Mouse (Mus musculus) lung, embryonic 15.5 days (tissue): Measurements from ENCODE around the gene BC067074. TPM values are rescaled to one million over a fixed set of nuclear protein-coding genes. Genes with fewer than 3 reads are reported as not detected.

Experiments used
- ATAC-seq: fragments of 200-750 bp; cut with Nextera tagmentation; 2 replicates; pipeline ENCODE4 v1.8.0; 2017; ENCODE audit warnings: moderate number of reproducible peaks, borderline replicate concordance; ENCODE audit not compliant: low FRiP score, low TSS enrichment; ENCODE audit errors: extremely low read depth
- H3K27ac ChIP-seq: fragments of 300-500 bp; sonication (generic); 2 replicates; pipeline ENCODE4 v1.5.1; 2015; ENCODE audit warnings: moderate library complexity, mild to moderate bottlenecking, inconsistent platforms
- H3K27me3 ChIP-seq: fragments of 300-500 bp; sonication (generic); 2 replicates; pipeline ENCODE4 v1.6.1; 2015; ENCODE audit warnings: inconsistent platforms
- H3K36me3 ChIP-seq: fragments of 300-500 bp; sonication (generic); 2 replicates; pipeline ENCODE4 v1.6.1; 2015; ENCODE audit warnings: inconsistent platforms
- H3K4me1 ChIP-seq: fragments of 300-500 bp; sonication (generic); 2 replicates; pipeline ENCODE4 v1.6.1; 2015; ENCODE audit warnings: inconsistent platforms
- H3K4me2 ChIP-seq: fragments of 300-500 bp; sonication (generic); 2 replicates; pipeline ENCODE4 v1.6.1; 2015; ENCODE audit warnings: inconsistent platforms, mild to moderate bottlenecking, moderate library complexity
- H3K4me3 ChIP-seq: fragments of 300-500 bp; sonication (generic); 2 replicates; pipeline ENCODE4 v1.5.1; 2015; ENCODE audit warnings: mild to moderate bottlenecking, inconsistent platforms
- H3K9ac ChIP-seq: fragments of 300-500 bp; sonication (generic); 2 replicates; pipeline ENCODE4 v1.6.1; 2015; ENCODE audit warnings: inconsistent platforms
- H3K9me3 ChIP-seq: fragments of 300-500 bp; sonication (generic); 2 replicates; pipeline ENCODE4 v1.6.1; 2016; ENCODE audit warnings: inconsistent platforms
- WGBS: fragments of 180-500 bp; shearing (Covaris S2); methylation state at CpG from one replicate; pipeline ENCODE4 v1.1.7; 2015; 5-methylcytosine and 5-hydroxymethylcytosine counted together
- polyA plus RNA-seq: library from polyadenylated mRNA; unstranded; fragments of >200 nt; fragmentation: Nextera tagmentation; extraction: Ambion mirVana; gene quantifications from 2 replicates; pipeline ENCODE4 v1.2.1, GENCODE M21; 2015

The BC067074 gene
- polyA plus RNA-seq, 1 experiment from 2014 or later: 6.7 TPM

DNA sequence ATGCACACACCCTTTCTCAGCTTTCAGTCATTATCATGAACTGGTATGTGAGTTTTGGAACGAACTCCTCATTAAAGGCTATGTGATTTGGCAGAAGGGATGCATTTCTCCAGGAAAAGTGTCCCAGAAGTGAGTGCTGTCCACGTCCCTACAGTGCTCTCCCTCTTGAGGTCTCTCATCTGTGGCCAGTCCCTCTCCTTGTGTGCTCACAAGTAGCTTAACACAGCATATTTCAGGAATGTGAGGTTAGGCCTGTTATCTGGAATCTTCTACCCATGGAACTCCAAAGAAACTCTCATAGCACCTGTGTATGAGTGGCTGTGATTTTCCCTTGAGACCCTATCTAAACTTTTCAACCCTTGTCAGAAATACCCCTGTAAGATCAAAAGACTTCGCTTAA, 32.7 kb downstream of the BC067074 start:
- no peaks in the 10 kb centered on the region for H3K9me3 ChIP-seq
- no peak overlapping the region for H3K27ac ChIP-seq
- H3K4me3 ChIP-seq: no peak overlapping the region
- no peak overlapping the region for H3K9ac ChIP-seq
- no peaks in the 10 kb centered on the region for H3K4me1 ChIP-seq
- H3K36me3 ChIP-seq: no peaks in the 10 kb centered on the region; the same call in 1 of the 2 replicates
- 0 out of 2 replicates have a peak, but pooled peaks have one; percentile 35 for ATAC-seq
- H3K27me3 ChIP-seq: no peaks in the 10 kb centered on the region
- H3K4me2 ChIP-seq: no peak overlapping the region
- WGBS: 54% methylated on average over 3 of the region's 3 CpGs

DNA sequence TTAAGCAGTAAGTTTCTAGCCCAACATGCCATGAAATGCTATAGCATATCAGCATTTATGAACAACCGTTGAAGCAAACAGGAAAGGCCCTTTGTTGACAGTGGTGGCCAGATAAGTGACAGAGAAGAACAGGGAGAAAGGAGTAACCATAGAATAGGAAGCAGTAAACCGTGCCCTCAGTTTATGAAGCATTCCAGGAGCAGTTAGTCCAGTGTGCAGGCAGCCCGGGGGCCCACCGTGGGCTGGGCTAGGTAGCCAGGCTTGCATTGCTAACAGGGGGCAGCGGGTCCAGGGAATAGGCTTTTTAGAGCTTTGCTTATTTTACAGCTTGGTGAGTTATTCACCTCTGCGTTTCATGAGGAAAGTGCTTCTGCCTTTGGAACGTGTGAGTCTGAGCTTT, 39.3 kb downstream of the BC067074 start:
- Histone ChIP-seq H3K9ac (no peak overlapping the region), H3K4me2 (no peak overlapping the region), H3K4me3 (no peak overlapping the region), H3K36me3 (no peaks in the 10 kb centered on the region; the same call in 1 of the 2 replicates), H3K27me3 (no peaks in the 10 kb centered on the region), H3K27ac (no peak overlapping the region), H3K4me1 (no peaks in the 10 kb centered on the region), H3K9me3 (no peaks in the 10 kb centered on the region)
- no peak for ATAC-seq
- 70% methylated on average over 7 of the region's 7 CpGs for WGBS

DNA sequence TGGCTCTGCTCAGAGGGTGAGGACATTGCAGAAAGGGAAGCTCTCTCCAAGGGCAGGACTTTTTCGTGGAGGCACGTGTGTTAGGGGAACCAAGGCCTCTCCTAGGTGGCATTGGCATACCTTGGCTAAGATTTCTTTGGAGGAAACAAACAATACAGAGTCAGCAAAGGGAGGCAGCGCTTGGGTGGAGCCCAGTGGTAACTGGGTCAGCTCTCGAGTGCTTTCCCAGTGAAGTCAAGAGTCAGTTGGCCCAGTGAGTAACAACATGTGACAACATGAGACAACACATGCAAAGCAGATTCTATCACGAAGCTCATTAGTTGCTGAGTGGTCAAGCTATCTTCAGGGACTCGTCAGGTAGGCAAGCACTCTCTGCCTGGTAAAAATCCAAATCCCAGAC, 40.4 kb downstream of the BC067074 start:
- 81% methylated on average over 6 of the region's 6 CpGs for WGBS
- Histone ChIP-seq H3K4me2 (no peak overlapping the region), H3K36me3 (no peaks in the 10 kb centered on the region; the same call in 1 of the 2 replicates), H3K4me3 (no peak overlapping the region), H3K9ac (no peak overlapping the region), H3K27ac (no peak overlapping the region), H3K27me3 (no peaks in the 10 kb centered on the region), H3K9me3 (no peaks in the 10 kb centered on the region), H3K4me1 (no peaks in the 10 kb centered on the region)
- no peak for ATAC-seq

DNA sequence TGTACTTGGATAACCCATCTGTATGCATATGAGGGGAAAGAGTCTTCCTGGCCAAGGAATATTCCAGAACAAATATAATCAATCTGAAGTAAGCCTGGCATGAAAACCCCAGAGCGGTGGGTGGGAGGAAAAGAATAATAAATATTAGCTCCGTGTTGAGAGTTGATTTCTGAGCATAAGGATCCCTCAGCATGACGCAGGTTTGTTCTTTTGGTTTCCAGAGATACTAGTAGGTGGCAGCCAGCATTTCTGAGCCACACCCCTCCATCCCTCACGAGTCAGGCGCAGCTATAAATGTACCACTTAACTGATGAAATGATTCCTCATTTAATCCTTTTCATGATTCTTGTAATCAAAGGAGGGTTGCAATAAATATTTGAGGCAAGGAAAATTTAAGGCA, 41.0 kb downstream of the BC067074 start:
- Histone ChIP-seq H3K4me1 (no peaks in the 10 kb centered on the region), H3K36me3 (no peaks in the 10 kb centered on the region; the same call in 1 of the 2 replicates), H3K27ac (no peak overlapping the region), H3K9me3 (no peaks in the 10 kb centered on the region), H3K4me3 (no peak overlapping the region), H3K9ac (no peak overlapping the region), H3K4me2 (no peak overlapping the region), H3K27me3 (no peaks in the 10 kb centered on the region)
- 69% methylated on average over 5 of the region's 5 CpGs for WGBS
- ATAC-seq: no peak

DNA sequence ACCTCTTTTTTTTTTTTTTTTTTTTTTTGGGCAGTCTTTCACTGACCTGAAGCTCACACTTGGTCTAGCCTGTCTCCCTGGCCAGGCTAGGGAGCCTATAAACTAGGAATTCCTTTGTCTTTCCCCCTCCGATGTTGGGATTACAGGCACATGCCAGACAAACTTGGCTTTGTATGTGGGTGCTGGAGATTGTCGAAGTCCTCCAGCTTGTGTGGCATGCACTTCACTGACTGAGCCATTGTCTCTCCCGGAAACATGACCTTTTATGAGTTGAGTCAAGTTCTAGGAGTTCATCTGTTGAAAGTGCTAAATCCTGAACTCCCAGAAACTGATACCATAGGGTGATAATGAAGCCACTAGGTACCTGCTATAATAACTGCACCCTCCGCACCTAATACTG, 41.8 kb downstream of the BC067074 start:
- ATAC-seq: no peak
- WGBS: 63% methylated on average over 4 of the region's 4 CpGs

DNA sequence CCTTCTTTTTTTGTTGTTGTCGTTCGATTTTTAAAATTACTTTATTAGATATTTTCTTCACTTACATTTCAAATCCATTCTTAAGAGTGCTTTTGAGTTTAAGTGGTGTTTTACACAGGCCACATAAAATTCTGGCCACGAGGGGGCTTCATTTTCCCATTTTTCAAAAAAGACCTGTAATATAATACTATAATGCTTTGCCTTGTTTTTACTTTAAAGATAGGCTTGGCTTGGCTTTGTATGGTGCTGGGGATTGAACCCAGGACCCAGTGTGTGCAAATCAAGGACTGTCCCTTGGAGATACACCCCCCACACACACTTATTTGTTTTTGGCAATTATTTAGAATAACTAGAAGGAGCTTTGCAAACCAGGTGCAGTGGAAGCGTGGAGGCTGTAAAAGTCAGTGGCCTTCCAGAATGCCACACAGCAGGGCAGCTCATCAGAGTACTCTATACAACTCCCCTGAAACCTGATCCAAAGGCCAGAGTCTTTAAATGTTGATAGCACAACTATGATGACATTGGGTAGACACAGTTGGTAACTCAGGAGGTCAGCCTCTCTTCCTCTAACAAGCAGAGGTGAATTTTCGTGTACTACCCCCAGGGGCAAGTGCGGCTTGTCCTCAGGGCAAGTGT, 44.4 kb downstream of the BC067074 start:
- ATAC-seq: no peak
- no peak overlapping the region for H3K27ac ChIP-seq

More for the DNA sequence above, 41.8 kb downstream of the BC067074 start:
- no peak overlapping the region for H3K9ac ChIP-seq
- no peak overlapping the region for H3K4me3 ChIP-seq
- H3K9me3 ChIP-seq: no peaks in the 10 kb centered on the region
- H3K27me3 ChIP-seq: no peaks in the 10 kb centered on the region
- no peaks in the 10 kb centered on the region; the same call in 1 of the 2 replicates for H3K36me3 ChIP-seq
- no peak overlapping the region for H3K4me2 ChIP-seq
- no peak overlapping the region for H3K27ac ChIP-seq
- H3K4me1 ChIP-seq: no peaks in the 10 kb centered on the region

DNA sequence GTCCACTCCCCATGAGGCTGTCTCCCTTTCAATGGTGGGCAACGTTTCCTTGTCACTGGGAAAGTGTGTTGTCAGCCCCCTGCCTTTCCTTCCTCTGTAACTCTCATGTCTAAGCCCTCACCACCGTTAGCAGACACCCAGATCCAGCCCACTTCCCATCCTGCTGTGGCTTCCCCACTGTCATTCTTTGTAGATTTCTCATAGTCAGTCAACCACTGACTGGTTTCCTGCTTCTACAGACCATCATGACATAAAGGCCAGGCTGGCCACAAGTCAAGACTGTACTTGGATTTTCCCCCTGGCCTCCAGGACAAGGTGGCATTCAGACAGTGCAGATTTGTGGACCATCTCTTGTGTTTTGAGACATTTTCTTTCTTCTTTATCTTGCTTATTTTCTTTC, 47.7 kb downstream of the BC067074 start:
- Histone ChIP-seq H3K27ac (no peak overlapping the region), H3K4me2 (no peak overlapping the region), H3K9me3 (no peaks in the 10 kb centered on the region), H3K36me3 (no peaks in the 10 kb centered on the region), H3K27me3 (no peaks in the 10 kb centered on the region), H3K4me1 (no peaks in the 10 kb centered on the region), H3K9ac (no peak overlapping the region), H3K4me3 (no peak overlapping the region)
- WGBS: 55% methylated on average over 2 of the region's 2 CpGs
- no peak for ATAC-seq

More for the DNA sequence above, 44.4 kb downstream of the BC067074 start:
- Histone ChIP-seq H3K4me3 (no peak overlapping the region), H3K27me3 (no peaks in the 10 kb centered on the region), H3K4me2 (no peak overlapping the region), H3K9ac (no peak overlapping the region), H3K4me1 (no peaks in the 10 kb centered on the region), H3K36me3 (no peaks in the 10 kb centered on the region), H3K9me3 (no peaks in the 10 kb centered on the region)
- 57% methylated on average over 6 of the region's 6 CpGs for WGBS

DNA sequence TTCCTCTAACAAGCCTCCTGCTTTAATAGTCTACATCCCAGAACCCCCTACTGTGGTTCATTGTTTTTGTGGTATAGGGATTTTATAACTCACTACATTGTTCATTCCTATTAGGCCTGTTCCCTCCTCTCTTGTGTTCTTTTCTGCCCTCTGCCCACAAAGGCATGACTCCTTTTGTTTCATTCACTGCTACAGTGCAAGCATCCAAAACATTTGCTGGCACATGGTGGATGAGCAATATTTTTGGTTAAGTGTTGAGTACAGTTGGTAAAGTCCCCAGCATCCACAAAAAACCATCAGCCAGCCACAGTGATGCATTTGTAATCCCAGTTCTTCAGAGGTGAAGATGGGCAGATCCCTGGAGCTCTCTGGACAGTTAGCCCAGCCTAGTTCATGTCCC, 48.2 kb downstream of the BC067074 start:
- Histone ChIP-seq H3K4me3 (no peak overlapping the region), H3K9ac (no peak overlapping the region), H3K36me3 (no peaks in the 10 kb centered on the region), H3K27ac (no peak overlapping the region), H3K9me3 (no peaks in the 10 kb centered on the region), H3K4me1 (no peaks in the 10 kb centered on the region), H3K27me3 (no peaks in the 10 kb centered on the region), H3K4me2 (no peak overlapping the region)
- ATAC-seq: no peak

DNA sequence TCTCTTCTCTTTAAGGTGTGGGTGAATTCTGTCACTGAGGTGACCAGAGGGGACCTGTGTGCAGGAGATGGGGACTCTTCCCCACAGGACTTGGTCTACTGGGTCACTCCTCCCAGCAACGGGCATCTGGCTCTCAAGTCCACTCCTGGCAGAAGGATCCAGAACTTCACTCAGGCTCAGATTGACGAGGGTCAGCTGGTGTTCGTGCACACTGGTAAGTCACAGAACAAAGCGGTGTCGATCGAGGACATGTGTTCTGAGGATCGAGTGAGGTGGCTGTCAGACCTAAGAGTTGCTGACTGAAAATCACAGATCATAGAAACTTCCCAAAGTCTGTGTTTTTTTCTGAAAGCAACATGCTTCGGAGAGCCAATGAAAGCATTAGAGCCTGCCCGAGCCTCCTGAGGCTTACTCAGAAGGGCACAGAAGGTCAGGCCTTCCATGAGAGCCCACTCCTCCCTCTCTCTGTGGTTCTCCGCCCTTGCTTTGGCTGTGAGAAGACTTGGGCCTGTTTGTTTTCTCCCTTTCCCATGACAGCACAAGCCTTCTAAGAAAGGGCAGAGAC, 49.5 kb downstream of the BC067074 start:
- no peaks in the 10 kb centered on the region for H3K27me3 ChIP-seq
- H3K27ac ChIP-seq: no peak overlapping the region
- WGBS: 59% methylated on average over 10 of the region's 10 CpGs
- no peaks in the 10 kb centered on the region for H3K4me1 ChIP-seq
- no peak overlapping the region for H3K9ac ChIP-seq
- no peaks in the 10 kb centered on the region for H3K36me3 ChIP-seq
- no peak overlapping the region for H3K4me3 ChIP-seq
- ATAC-seq: no peak; the same call in 1 of the 2 replicates
- no peaks in the 10 kb centered on the region for H3K9me3 ChIP-seq
- no peak overlapping the region for H3K4me2 ChIP-seq

DNA sequence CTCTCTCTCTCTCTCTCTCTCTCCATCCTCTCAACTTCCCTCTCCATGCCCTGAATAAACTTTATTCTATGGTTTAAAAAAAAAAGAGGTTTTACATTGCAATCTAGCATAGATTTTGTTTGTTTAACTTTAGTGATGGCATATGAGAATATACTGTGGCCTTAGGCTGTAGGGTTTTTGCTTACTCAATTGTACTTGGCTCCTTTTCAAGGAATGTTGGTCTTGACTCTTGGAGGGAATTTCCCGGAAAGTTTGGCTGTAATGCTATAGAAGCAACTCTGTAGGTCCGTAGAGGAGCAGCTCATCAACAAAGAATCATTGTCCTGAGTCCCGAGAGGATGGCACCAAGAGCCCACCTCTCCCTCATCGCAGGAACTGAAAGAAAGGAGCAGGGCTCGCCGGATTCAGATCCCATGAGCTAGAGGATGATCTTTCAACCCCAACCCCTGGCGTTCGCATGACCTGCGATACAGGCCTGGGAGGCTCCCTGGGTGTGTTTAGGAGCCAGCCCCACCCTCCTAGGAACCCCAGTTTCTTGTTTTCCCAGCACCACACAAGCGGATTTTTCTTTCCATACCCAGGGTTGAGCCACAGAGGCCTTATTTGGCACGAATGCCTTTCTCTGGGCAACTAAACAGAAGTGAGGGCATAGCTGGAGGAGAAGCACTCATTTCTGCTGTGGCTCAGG, 57.9 kb downstream of the BC067074 start:
- no peak overlapping the region for H3K4me2 ChIP-seq
- H3K27me3 ChIP-seq: no peaks in the 10 kb centered on the region
- H3K36me3 ChIP-seq: no peaks in the 10 kb centered on the region
- no peak overlapping the region for H3K4me3 ChIP-seq
- WGBS: 57% methylated on average over 11 of the region's 11 CpGs
- H3K4me1 ChIP-seq: peaks cover 7% of the 10 kb centered on the region
- no peaks in the 10 kb centered on the region for H3K9me3 ChIP-seq
- H3K9ac ChIP-seq: no peak overlapping the region
- peak overlapping the region; percentile 45; the same call in 1 of the 2 replicates for H3K27ac ChIP-seq
- peak; percentile 79; the same call in 1 of the 2 replicates for ATAC-seq

DNA sequence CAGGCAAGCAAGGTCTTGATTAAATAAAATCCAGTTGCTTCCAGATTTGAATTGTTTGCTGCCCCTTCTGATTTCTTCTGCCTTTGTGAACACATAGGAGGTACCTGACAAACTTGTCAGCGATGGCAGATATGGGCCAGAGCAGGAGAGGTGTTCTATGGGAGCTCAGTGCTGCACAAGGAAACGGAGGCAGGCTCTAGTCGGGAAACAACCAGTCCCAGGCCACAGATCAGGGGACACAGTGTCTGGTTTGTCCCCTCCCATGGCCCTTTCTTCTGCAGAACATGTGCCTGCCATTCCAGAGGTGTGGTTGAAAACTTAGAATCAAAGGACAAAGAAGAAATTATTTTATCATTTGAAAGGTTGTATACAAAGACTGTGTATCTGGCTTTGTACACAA, 60.6 kb downstream of the BC067074 start:
- H3K27me3 ChIP-seq: no peaks in the 10 kb centered on the region
- H3K36me3 ChIP-seq: no peaks in the 10 kb centered on the region
- H3K9ac ChIP-seq: no peak overlapping the region
- H3K27ac ChIP-seq: no peak overlapping the region
- H3K9me3 ChIP-seq: no peaks in the 10 kb centered on the region
- no peak overlapping the region for H3K4me2 ChIP-seq
- no peak overlapping the region for H3K4me3 ChIP-seq
- 83% methylated on average over 3 of the region's 3 CpGs for WGBS
- no peak for ATAC-seq
- H3K4me1 ChIP-seq: peaks cover 7% of the 10 kb centered on the region

DNA sequence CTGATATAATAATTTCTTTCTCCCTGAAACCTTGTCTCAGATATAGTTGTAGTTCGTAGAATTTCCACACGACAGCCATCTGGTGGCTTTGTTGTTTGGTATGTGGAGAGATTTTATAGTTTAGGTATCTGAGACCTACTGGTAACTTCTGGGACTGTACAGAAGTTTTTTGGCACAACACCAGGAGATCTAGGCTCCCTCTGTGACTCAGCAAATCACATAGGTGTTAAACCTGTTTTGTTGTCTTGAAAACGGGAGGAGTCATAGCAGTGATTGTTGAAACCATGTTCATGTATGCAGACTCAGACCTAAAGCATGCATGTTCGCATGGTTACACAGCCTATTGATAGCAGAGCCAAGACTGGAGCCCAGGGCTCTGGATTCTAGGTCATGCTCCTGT, 61.0 kb downstream of the BC067074 start:
- H3K9ac ChIP-seq: no peak overlapping the region
- no peaks in the 10 kb centered on the region for H3K9me3 ChIP-seq
- no peaks in the 10 kb centered on the region for H3K36me3 ChIP-seq
- no peak overlapping the region for H3K4me2 ChIP-seq
- no peak overlapping the region for H3K4me3 ChIP-seq
- 85% methylated on average over 4 of the region's 4 CpGs for WGBS
- no peak overlapping the region for H3K27ac ChIP-seq
- peaks cover 7% of the 10 kb centered on the region for H3K4me1 ChIP-seq
- no peaks in the 10 kb centered on the region for H3K27me3 ChIP-seq
- ATAC-seq: no peak
